Mouse (Mus musculus): ENCODE measurements at regions not wholly inside any gene's neighbourhood (a gene's known extent, or its start where the extent isn't known, plus 50 kb on each side); places are given as distances from the start of the nearest gene placed in this dataset.

GRCm38 (mm10) chr1:189499703-189500102, 97.6 kb upstream of the Kcnk2 start:
- no peaks in the 10 kb centered on the region for H3K27me3 ChIP-seq (ENCODE audit: control insufficient read depth, insufficient read depth, low read length)
- TF ChIP-seq POLR2A (IDR thresholded peaks at IDR 0.05; ENCODE audit: control insufficient read depth, extremely low read depth, insufficient read depth, low read length, poor library complexity) = no peak
- TF ChIP-seq CTCF (IDR thresholded peaks at IDR 0.05; ENCODE audit: borderline replicate concordance, control insufficient read depth, extremely low read depth, insufficient read depth, low read length, poor library complexity) = no peak
- no peak overlapping the region for H3K4me3 ChIP-seq (ENCODE audit: control insufficient read depth, insufficient read depth, low read length)
- WGBS = 16% methylated on average over 3 of the region's 3 CpGs
- H3K27ac ChIP-seq (ENCODE audit: control insufficient read depth, insufficient read depth, low read length) = no peak overlapping the region
- H3K36me3 ChIP-seq (ENCODE audit: control insufficient read depth, insufficient read depth, low read length) = no peaks in the 10 kb centered on the region
- no peaks in the 10 kb centered on the region for H3K4me1 ChIP-seq (replicated peaks; ENCODE audit: control insufficient read depth, insufficient read depth, low read length)
- no peak for DNase-seq

DNA sequence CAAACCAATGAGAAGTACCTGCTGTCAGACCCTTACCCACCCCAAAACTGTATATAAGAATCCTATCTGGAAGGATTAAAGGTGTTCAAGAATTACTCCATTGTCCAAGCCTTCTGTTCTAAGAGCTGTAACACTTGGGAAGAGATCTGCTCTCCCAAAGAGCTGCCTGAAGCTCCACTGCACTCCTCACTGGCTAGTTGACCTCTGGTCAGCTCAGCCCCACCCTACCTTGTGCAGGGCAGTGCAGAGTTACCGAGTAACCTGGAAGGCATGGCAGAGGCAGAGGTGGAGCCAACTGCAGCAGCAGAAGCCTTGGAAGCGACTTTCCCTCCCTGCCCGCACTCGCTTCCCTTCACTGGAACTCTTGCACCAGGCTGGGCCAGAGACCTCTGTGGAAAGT, 97.1 kb upstream of the Kcnk2 start:
- Histone ChIP-seq H3K4me3 (ENCODE audit: control insufficient read depth, insufficient read depth, low read length) (no peak overlapping the region), H3K27ac (ENCODE audit: control insufficient read depth, insufficient read depth, low read length) (no peak overlapping the region), H3K4me1 (replicated peaks; ENCODE audit: control insufficient read depth, insufficient read depth, low read length) (no peaks in the 10 kb centered on the region), H3K36me3 (ENCODE audit: control insufficient read depth, insufficient read depth, low read length) (no peaks in the 10 kb centered on the region), H3K27me3 (ENCODE audit: control insufficient read depth, insufficient read depth, low read length) (no peaks in the 10 kb centered on the region)
- 85% methylated on average over 4 of the region's 4 CpGs for WGBS
- TF ChIP-seq POLR2A (IDR thresholded peaks at IDR 0.05; ENCODE audit: control insufficient read depth, extremely low read depth, insufficient read depth, low read length, poor library complexity) (no peak), CTCF (IDR thresholded peaks at IDR 0.05; ENCODE audit: borderline replicate concordance, control insufficient read depth, extremely low read depth, insufficient read depth, low read length, poor library complexity) (no peak)
- DNase-seq = no peak

- 87% methylated on average over 9 of the region's 9 CpGs for WGBS
- no peak for DNase-seq
- no peak overlapping the region for H3K4me3 ChIP-seq (ENCODE audit: control insufficient read depth, insufficient read depth, low read length)
- no peaks in the 10 kb centered on the region for H3K27me3 ChIP-seq (ENCODE audit: control insufficient read depth, insufficient read depth, low read length)
- no peaks in the 10 kb centered on the region for H3K36me3 ChIP-seq (ENCODE audit: control insufficient read depth, insufficient read depth, low read length)
- H3K27ac ChIP-seq (ENCODE audit: control insufficient read depth, insufficient read depth, low read length) = no peak overlapping the region
- no peak for TF ChIP-seq POLR2A (IDR thresholded peaks at IDR 0.05; ENCODE audit: control insufficient read depth, extremely low read depth, insufficient read depth, low read length, poor library complexity)
- TF ChIP-seq CTCF (IDR thresholded peaks at IDR 0.05; ENCODE audit: borderline replicate concordance, control insufficient read depth, extremely low read depth, insufficient read depth, low read length, poor library complexity) = no peak
- no peaks in the 10 kb centered on the region for H3K4me1 ChIP-seq (replicated peaks; ENCODE audit: control insufficient read depth, insufficient read depth, low read length)
These were observed 95.0 kb upstream of the Kcnk2 start for GRCm38 (mm10) chr1:189497031-189497430.

DNA sequence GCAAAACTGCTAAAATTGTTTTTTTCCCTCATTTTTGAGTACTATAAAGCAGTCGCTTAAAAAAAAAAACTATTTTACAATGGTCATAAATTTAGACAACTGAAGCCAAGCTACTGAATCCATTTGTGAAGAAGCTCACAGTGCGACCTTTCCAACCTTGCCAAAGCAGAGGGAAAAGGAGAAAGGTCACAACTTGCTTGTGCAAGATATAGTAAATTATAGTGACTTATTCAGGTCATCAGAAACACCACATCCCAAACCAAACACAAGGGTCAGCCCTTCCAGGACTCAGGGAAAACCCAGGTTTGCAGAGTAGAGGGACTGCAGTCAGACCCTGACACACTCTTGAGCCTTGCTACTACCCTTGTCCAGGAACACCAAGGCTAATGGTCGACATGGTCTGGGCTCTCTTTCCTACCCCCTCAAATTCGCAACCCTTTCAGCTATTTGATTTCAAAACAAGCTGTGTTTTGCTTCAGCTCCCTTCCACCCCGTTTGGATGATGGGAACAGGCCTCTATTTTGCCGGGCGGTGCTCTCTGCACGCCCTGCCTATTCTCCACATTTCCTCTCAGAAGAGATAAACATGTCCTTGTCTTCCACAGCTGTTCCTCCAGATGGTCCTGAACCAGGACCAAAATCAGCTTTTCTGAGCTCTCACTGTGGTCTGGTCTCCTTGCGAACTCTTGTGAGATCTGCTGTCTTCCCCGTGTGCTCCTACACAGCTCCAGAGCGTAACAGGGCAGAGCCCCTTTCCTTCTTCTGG, 93.5 kb upstream of the Kcnk2 start:
- DNase-seq = no peak
- H3K36me3 ChIP-seq (ENCODE audit: control insufficient read depth, insufficient read depth, low read length) = no peaks in the 10 kb centered on the region
- H3K4me1 ChIP-seq (replicated peaks; ENCODE audit: control insufficient read depth, insufficient read depth, low read length) = no peaks in the 10 kb centered on the region
- H3K4me3 ChIP-seq (ENCODE audit: control insufficient read depth, insufficient read depth, low read length) = no peak overlapping the region
- TF ChIP-seq POLR2A (IDR thresholded peaks at IDR 0.05; ENCODE audit: control insufficient read depth, extremely low read depth, insufficient read depth, low read length, poor library complexity) = no peak
- TF ChIP-seq CTCF (IDR thresholded peaks at IDR 0.05; ENCODE audit: borderline replicate concordance, control insufficient read depth, extremely low read depth, insufficient read depth, low read length, poor library complexity) = no peak
- H3K27me3 ChIP-seq (ENCODE audit: control insufficient read depth, insufficient read depth, low read length) = no peaks in the 10 kb centered on the region
- no peak overlapping the region for H3K27ac ChIP-seq (ENCODE audit: control insufficient read depth, insufficient read depth, low read length)
- WGBS = 87% methylated on average over 11 of the region's 11 CpGs

- TF ChIP-seq POLR2A (IDR thresholded peaks at IDR 0.05; ENCODE audit: control insufficient read depth, extremely low read depth, insufficient read depth, low read length, poor library complexity) (no peak), CTCF (IDR thresholded peaks at IDR 0.05; ENCODE audit: borderline replicate concordance, control insufficient read depth, extremely low read depth, insufficient read depth, low read length, poor library complexity) (no peak)
These were observed 92.8 kb upstream of the Kcnk2 start for GRCm38 (mm10) chr1:189494896-189495295.

GRCm38 (mm10) chr1:189485336-189485735, 83.3 kb upstream of the Kcnk2 start:
- no peaks in the 10 kb centered on the region for H3K36me3 ChIP-seq (ENCODE audit: control insufficient read depth, insufficient read depth, low read length)
- no peak for TF ChIP-seq POLR2A (IDR thresholded peaks at IDR 0.05; ENCODE audit: control insufficient read depth, extremely low read depth, insufficient read depth, low read length, poor library complexity)
- TF ChIP-seq CTCF (IDR thresholded peaks at IDR 0.05; ENCODE audit: borderline replicate concordance, control insufficient read depth, extremely low read depth, insufficient read depth, low read length, poor library complexity) = no peak
- DNase-seq = no peak
- no peak overlapping the region for H3K4me3 ChIP-seq (ENCODE audit: control insufficient read depth, insufficient read depth, low read length)
- no peaks in the 10 kb centered on the region for H3K27me3 ChIP-seq (ENCODE audit: control insufficient read depth, insufficient read depth, low read length)
- WGBS = 95% methylated on average over 4 of the region's 4 CpGs
- H3K27ac ChIP-seq (ENCODE audit: control insufficient read depth, insufficient read depth, low read length) = no peak overlapping the region
- no peaks in the 10 kb centered on the region for H3K4me1 ChIP-seq (replicated peaks; ENCODE audit: control insufficient read depth, insufficient read depth, low read length)

More at GRCm38 (mm10) chr1:189494896-189495295, 92.8 kb upstream of the Kcnk2 start:
- H3K4me3 ChIP-seq (ENCODE audit: control insufficient read depth, insufficient read depth, low read length) = no peak overlapping the region
- no peaks in the 10 kb centered on the region for H3K27me3 ChIP-seq (ENCODE audit: control insufficient read depth, insufficient read depth, low read length)
- H3K4me1 ChIP-seq (replicated peaks; ENCODE audit: control insufficient read depth, insufficient read depth, low read length) = no peaks in the 10 kb centered on the region
- H3K27ac ChIP-seq (ENCODE audit: control insufficient read depth, insufficient read depth, low read length) = no peak overlapping the region
- H3K36me3 ChIP-seq (ENCODE audit: control insufficient read depth, insufficient read depth, low read length) = no peaks in the 10 kb centered on the region
- WGBS = 92% methylated on average over 11 of the region's 11 CpGs
- DNase-seq = no peak

All from thymus, adult 2 months (tissue).